Mouse (Mus musculus): Measurements from ENCODE around the gene Mfng. TPM values are rescaled to one million over a fixed set of nuclear protein-coding genes. Genes with fewer than 3 reads are reported as not detected.

Mfng gene
- total and polyA plus RNA-seq, 3 experiments = 35.2 to 63.7 (median 52.5) TPM

DNA sequence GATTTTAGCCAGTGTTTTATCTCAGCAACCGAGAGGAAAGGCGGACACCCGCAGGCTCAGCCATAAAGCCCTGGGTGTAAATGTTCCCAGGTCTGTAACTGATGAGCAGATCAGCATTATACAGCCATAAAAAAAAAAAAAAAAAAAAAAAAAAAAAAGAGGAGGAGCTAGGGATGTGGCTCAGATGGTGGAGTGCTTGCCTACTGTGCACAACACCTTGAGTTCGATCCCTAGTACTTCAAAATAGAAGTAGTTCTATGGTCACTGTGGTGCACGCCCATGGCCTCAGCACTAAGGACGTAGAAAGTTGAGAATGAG, 42.8 kb upstream of the Mfng start:
- Histone ChIP-seq H3K4me1 (ENCODE audit: control insufficient read depth in 1 of 2, insufficient read depth in 2 of 2) (peaks cover 0 to 6% of the 10 kb centered on the region in 2 experiments; a peak in 2 of 4 replicates), H3K4me2 (ENCODE audit: insufficient read depth, low read depth, poor library complexity, severe bottlenecking) (no peak overlapping the region), H3K9ac (ENCODE audit: insufficient read depth, low read depth) (no peak overlapping the region), H3K36me3 (replicated peaks in 1 of 2; ENCODE audit: control insufficient read depth in 1 of 2, insufficient read depth in 1 of 2, low read length in 1 of 2) (no peaks in the 10 kb centered on the region), H3K27me3 (replicated peaks) (peaks cover 49% of the 10 kb centered on the region), H3K27ac (ENCODE audit: insufficient read depth, low read depth) (no peak overlapping the region), H3K4me3 (replicated peaks in 1 of 3; ENCODE audit: low read depth in 2 of 3, low read length in 2 of 3, poor library complexity in 1 of 3) (no peak overlapping the region), H3K79me2 (replicated peaks; ENCODE audit: control insufficient read depth, extremely low read depth, insufficient read depth, poor library complexity, severe bottlenecking) (no peaks in the 10 kb centered on the region), H3K9me3 (replicated peaks; ENCODE audit: low read length) (peaks cover 16% of the 10 kb centered on the region)
- dilution Hi-C loops (cut with MboI; ENCODE audit: extremely low pct_ligation_motif_present, extremely low pct_unique_long_range_greater_than_20kb, low sequenced_read_pairs) (no loop called here), in situ Hi-C loops (cut with MboI; ENCODE audit: low pct_ligation_motif_present, low pct_unique_long_range_greater_than_20kb, low sequenced_read_pairs) (no loop called here)
- no peak for DNase-seq (ENCODE audit: extremely low read depth)
- TF ChIP-seq ZC3H11A (IDR thresholded peaks at IDR 0.05; ENCODE audit: low read depth, low read length) (no peak), USF1 (IDR thresholded peaks at IDR 0.05; ENCODE audit: low read depth, low read length) (no peak), UBTF (IDR thresholded peaks at IDR 0.05; ENCODE audit: low read depth, low read length) (no peak), MAX (IDR thresholded peaks at IDR 0.05; ENCODE audit: low read length) (no peak), JUND (conservative IDR thresholded peaks at IDR 0.05; ENCODE audit: low read depth, low read length) (no peak), POLR2AphosphoS2 (IDR thresholded peaks at IDR 0.05; ENCODE audit: low read depth, low read length) (no peak), ZMIZ1 (IDR thresholded peaks at IDR 0.05; ENCODE audit: low read depth, low read length) (no peak), MXI1 (IDR thresholded peaks at IDR 0.05; ENCODE audit: low read depth, low read length) (no peak), HCFC1 (IDR thresholded peaks at IDR 0.05; ENCODE audit: low read depth, low read length) (no peak), IRF4 (IDR thresholded peaks at IDR 0.05; ENCODE audit: low read depth, low read length) (no peak), PAX5 (IDR thresholded peaks at IDR 0.05; ENCODE audit: low read length) (no peak), E2F4 (IDR thresholded peaks at IDR 0.05; ENCODE audit: insufficient replicate concordance, low read depth, low read length) (no peak)

DNA sequence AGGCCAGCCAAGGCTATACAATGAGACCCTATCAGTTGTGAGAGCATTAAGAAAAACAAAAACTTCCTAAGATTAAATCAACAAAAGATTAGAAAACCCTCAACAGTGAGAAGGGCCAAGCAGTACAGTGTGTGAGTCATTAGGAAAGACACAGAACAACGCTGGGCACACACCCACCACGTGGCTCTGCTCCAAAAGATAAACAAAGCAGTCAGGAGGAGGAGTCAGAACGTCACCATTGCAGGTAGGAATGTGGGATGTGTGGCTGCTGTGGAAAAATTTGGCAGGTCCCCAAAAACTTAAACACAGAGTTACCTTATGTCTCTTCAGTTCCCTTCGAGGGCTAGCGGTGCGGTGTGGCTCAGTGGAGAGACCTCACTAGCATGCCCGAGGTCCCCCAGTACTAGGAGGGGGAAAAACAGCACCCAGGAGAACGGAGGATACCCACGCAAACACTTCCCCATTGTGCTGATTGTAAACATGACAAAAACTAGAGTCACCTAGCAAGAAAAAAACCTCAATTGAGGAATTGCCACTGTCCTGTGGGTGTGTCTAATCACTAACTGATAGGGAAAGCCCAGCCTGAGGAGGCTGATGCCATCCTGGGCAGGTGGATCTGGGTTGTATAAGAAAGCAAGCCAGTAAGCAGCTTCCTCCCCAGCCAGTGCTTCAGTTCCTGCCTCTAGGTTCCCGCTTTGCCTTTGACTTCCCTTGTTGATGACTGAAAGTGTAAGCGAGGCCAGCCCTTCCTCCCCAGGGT, 42.2 kb upstream of the Mfng start:
- peaks cover 52% of the 10 kb centered on the region for H3K27me3 ChIP-seq (replicated peaks)
- no peak overlapping the region for H3K4me3 ChIP-seq (replicated peaks in 1 of 3; ENCODE audit: low read depth in 2 of 3, low read length in 2 of 3, poor library complexity in 1 of 3)
- H3K9ac ChIP-seq (ENCODE audit: insufficient read depth, low read depth) = no peak overlapping the region
- no peaks in the 10 kb centered on the region for H3K36me3 ChIP-seq (replicated peaks in 1 of 2; ENCODE audit: control insufficient read depth in 1 of 2, insufficient read depth in 1 of 2, low read length in 1 of 2)
- dilution Hi-C loops (cut with MboI; ENCODE audit: extremely low pct_ligation_motif_present, extremely low pct_unique_long_range_greater_than_20kb, low sequenced_read_pairs) (no loop called here), in situ Hi-C loops (cut with MboI; ENCODE audit: low pct_ligation_motif_present, low pct_unique_long_range_greater_than_20kb, low sequenced_read_pairs) (no loop called here)
- peaks cover 0 to 6% of the 10 kb centered on the region in 2 experiments; a peak in 2 of 4 replicates for H3K4me1 ChIP-seq (ENCODE audit: control insufficient read depth in 1 of 2, insufficient read depth in 2 of 2)
- no peak overlapping the region for H3K4me2 ChIP-seq (ENCODE audit: insufficient read depth, low read depth, poor library complexity, severe bottlenecking)
- no peaks in the 10 kb centered on the region for H3K79me2 ChIP-seq (replicated peaks; ENCODE audit: control insufficient read depth, extremely low read depth, insufficient read depth, poor library complexity, severe bottlenecking)
- DNase-seq (ENCODE audit: extremely low read depth) = no peak
- no peak overlapping the region for H3K27ac ChIP-seq (ENCODE audit: insufficient read depth, low read depth)
- no peak for TF ChIP-seq NRF1 (IDR thresholded peaks at IDR 0.05; ENCODE audit: low read depth, low read length)
- TF ChIP-seq MAX (IDR thresholded peaks at IDR 0.05; ENCODE audit: low read length) = no peak
- TF ChIP-seq ZNF384 (IDR thresholded peaks at IDR 0.05; ENCODE audit: low read depth, low read length) = no peak
- no peak for TF ChIP-seq MYC (IDR thresholded peaks at IDR 0.05; ENCODE audit: low read depth, low read length)
- no peak for TF ChIP-seq CHD2 (IDR thresholded peaks at IDR 0.05; ENCODE audit: low read length)
- TF ChIP-seq ETS1 (conservative IDR thresholded peaks at IDR 0.05; ENCODE audit: low read depth, low read length) = no peak
- TF ChIP-seq USF1 (IDR thresholded peaks at IDR 0.05; ENCODE audit: low read depth, low read length) = no peak
- TF ChIP-seq GABPA (IDR thresholded peaks at IDR 0.05; ENCODE audit: insufficient replicate concordance, low read depth, low read length) = no peak
- no peak for TF ChIP-seq ZC3H11A (IDR thresholded peaks at IDR 0.05; ENCODE audit: low read depth, low read length)
- TF ChIP-seq ZMIZ1 (IDR thresholded peaks at IDR 0.05; ENCODE audit: low read depth, low read length) = no peak
- no peak for TF ChIP-seq IRF4 (IDR thresholded peaks at IDR 0.05; ENCODE audit: low read depth, low read length)
- TF ChIP-seq MXI1 (IDR thresholded peaks at IDR 0.05; ENCODE audit: low read depth, low read length) = no peak
- TF ChIP-seq CTCF (conservative IDR thresholded peaks at IDR 0.05 in 1 of 2, IDR thresholded peaks at IDR 0.05 in 1 of 2; ENCODE audit: low read depth in 2 of 2, low read length in 2 of 2) = no peak
- TF ChIP-seq BHLHE40 (IDR thresholded peaks at IDR 0.05; ENCODE audit: low read depth, low read length) = no peak
- no peak for TF ChIP-seq SIN3A (IDR thresholded peaks at IDR 0.05; ENCODE audit: low read length)
- no peak for TF ChIP-seq POLR2AphosphoS2 (IDR thresholded peaks at IDR 0.05; ENCODE audit: low read depth, low read length)
- H3K9me3 ChIP-seq (replicated peaks; ENCODE audit: low read length) = peaks cover 16% of the 10 kb centered on the region

Data from CH12.LX (cell line).